Mouse (Mus musculus): Measurements from ENCODE around the gene Sirt6.

The Sirt6 gene

DNA sequence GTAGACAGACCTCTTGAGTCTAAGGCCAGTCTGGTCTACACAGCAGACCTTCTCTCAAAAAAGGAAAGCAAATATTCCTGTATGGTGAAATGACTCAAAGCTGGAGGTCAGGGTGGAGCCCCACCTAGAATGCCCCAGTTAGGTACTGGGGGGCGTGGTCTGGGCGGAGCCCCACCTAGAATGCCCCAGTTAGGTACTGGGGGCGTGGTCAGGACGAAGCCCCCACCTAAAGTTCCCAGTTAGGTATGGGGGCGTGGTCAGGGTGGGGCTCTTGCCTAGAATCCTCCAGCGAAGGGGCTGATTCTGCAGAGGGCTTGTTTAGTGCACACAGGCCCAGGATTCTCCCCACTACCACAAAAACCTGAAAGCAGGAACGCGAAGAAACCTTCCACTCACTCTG, 4.2 kb downstream of the Sirt6 start:
- DNase-seq = peak; percentile 62

DNA sequence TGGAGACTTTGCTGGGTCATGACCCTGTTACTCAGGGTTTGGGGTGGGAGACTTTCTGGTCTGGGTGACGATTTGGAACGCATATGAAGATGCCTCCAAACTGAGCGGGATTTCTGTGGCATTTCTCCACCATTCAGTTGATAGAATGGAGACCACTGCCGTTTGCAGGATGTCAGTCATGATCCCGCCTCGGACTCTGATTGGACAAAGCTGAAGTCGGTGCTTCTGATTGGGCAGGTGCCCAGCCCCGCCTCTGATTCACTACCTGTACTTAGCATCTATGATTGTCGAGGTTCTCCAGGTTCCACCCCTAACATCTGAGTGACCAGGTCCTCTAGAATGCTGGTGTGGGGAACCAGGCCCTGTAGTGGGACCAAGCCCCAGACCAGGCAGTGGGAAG, 6.8 kb downstream of the Sirt6 start:
- no peak for DNase-seq

DNA sequence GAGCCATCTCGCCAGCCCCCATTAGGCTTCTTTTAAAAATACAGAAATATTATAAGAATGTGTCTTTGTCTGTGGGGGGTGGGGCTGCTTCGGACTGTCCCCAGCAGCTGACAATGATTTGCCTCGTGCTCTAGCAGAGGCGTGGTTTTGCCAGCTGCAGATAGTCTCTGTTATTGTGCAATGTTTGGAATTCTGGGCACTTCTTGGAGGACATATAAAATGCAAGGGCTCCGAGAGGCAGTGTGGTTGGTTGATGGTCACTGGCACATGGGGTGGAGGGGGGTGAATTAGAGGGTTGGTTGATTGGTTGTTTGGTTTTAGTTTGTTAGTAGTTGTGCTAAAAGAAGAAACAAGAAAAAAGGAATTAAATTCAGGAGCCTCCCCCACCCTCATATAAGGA, 7.6 kb downstream of the Sirt6 start:
- DNase-seq = no peak

DNA sequence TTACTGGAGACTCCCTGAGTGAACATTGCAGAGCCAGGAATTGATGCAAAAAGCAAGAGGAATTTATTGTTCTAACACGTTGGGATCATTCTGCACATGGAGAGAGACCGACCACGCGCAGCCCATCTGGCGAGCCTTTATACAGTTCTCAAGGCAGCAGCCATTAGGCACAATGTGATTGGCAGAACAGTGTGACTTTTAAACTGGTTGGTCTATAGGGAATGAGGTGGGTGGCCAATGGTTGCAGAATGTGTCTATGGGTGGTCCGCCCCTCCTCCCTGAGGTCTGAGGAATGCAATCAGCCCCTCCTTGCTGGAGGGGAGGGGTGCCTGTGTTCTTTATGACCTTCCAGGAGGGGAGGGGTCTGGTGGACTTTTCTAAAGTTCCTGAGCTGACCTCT, 12.1 kb downstream of the Sirt6 start:
- DNase-seq = no peak

DNA sequence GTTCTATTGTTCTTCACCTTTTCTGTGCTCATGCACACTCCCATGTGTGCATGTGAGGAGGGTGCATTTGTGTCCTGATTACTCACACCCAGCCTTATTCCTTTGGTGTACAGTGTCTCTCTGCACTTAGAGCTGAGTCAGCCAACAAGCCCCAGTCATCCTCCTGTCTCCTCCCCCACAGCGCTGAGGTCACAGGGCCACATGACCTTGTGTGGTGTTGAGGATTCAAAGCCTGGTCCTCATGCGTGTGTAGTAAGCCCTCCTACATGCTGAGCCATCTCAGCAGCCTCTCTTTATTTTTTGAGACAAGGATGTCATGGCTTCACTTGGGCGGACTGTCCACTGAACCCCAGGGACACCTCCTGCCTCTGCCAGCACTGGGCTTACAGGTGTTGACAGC, 14.8 kb downstream of the Sirt6 start:
- no peak for DNase-seq

DNA sequence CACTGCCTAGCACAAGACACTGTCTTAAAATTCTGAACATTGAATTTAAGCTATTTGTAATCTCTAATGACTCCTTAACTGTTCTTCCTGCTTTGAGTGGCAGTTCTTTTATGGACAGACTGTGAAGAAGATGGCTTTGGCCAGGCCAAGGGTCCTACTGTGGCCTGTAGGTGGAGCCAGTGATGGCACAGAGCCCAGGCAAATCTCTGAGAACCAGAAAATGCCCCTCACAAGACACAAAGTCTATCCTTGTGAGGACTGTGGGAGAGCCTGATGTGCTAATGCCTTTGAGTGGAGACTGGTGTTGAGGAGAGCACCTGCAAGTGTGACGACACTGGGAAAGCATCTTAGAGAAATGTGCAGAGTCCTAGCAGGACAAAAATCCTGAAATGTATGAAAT, 19.3 kb downstream of the Sirt6 start:
- no peak for DNase-seq

DNA sequence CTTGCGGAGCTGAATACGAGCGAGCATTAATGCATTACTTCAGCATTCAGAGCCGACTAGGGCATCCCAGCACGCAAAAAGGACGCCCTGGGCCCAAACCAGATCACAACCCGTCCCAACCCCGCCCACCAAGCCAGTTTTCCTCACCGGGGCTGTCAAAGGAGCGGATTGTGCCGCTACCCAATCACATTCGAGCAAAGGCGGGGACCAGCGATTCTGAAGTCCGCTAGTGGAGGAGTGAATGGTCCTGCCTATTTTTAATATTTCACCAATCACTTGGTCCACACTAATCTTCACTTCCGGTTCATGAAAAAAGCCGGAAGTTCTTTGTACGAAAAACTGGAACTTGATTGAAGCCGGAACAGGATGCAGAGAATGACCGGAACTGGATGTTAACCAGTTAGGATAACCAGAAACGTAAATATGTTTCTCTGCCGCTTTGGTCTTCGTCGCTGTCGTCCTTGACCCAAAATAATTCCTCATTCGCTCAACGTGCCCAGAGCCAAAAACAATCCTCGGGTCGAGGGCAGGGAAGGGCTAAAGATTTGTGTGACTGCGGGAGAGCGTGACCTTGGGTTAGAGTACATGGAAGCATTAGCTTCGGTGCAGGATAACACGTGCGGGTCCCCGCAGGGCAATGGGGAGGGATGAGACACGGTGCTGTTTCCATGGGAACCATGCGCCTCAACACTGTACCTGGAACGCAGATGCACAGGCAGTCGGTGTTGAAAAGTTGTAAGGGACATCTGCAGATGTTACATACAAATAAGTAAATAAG, 21.4 kb downstream of the Sirt6 start, which contains the start of gene BC025920:
TSS of gene BC025920 (plus strand) at position 297 of the 778 bp plus-strand sequence.
- DNase-seq = peak; percentile 97

DNA sequence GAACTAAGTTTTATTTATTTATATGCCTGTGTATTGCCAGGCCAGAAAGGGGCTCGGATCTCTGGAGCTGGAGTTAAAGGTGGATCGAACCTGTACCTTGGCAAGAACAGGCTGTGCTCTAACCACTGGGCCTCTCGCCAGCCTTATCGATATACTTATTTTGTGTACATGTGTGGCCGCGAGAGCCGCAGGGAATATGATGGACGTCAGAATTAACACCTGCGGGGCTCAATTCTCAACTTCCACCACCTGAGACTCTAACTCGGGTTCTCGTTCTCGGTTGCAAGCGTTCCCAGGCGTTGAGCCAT, 22.0 kb downstream of the Sirt6 start:
- no peak for DNase-seq

DNA sequence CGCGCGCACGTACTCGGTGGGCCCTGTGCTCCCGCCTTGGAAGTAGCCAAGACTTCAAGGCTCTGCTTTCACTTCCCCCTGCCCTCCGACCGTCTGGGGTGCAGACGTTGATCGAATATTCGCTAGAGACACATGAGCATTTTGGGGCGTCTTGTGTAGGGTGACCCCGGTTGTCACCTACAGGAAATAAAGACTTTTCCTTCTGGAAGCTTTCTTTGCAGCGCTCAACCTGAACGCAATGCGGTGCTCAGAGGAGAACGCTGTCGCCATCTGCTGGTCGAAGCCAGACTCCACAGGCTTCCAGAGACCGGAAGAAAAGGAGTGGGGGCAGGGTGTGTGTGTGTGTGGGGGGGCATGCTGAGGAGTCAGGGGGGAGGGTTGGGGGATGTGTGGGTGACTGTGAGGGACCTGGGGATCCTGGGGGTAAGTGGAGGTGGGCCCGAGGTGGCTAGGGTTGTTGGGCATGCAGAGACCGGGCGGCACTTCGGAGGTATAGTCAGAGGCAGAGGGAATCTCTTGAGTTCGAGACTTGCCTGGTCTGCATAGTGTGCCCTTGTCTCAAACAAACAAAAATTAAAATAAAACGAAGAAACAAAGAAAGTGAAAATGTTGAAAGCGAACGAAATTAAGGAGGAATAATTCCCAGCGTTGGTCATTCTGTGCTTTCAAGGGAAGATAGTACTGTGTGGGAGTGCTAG, 22.5 kb downstream of the Sirt6 start:
- DNase-seq = peak; percentile 90

DNA sequence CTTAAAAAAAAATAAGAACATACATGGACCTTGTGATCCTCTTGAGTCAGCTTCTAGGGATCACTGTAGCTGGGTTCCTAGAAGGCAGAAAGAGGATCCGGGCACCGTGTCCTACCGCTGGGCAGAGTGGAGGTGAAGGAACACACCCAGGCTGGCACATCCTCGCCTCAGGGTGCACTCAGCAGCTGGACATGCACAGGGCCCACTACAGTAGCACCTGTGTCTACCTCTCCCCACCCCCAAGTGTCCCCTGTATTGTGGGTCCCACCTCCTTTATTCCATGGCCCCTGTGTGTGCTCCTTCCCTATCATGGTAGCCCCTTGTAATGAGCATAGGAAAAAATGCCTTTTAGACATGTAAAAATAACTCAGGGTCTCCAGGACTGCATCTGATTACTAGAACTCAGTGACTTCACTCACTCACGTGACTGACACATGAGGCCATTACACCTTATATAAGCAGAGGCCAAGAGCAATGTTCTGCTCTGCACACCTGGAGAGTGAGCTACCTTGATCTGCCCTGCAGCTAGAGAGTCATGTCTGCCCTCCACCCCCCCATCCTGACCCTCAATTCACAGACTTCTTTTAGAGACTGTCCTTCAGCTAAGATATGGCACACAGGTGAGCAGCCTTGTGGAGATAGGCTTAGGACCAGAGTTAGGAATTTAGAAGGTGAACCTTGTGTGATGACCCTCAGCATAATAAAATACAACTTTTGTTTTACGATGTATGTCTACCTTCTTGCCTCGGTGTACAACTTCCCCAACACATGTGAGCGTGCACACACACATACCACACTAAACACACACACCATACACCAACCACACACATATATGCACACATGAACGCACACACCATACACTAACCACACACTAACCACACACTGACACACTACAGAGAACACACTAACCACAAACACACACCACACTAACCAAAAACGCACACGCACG, 23.3 kb downstream of the Sirt6 start:
- no peak for DNase-seq

DNA sequence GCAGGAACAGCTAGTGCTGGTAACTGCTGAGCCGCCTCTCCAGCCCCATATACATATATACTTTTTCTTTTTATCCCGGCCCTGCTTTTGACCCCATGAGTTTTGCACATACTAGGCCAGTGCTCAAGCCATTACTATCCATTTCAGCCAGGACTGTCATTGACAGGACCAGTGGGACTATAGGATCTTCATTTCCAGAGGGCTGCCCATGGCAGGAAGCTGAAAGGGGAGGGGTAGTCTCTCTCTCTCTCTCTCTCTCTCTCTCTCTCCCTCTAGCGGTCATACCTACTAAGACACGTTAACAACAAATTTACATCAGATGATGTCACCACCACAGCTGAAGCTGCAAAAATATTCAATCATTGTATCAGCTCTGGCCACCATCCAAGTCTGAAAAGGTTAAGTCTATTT, 24.9 kb downstream of the Sirt6 start:
- DNase-seq = no peak

DNA sequence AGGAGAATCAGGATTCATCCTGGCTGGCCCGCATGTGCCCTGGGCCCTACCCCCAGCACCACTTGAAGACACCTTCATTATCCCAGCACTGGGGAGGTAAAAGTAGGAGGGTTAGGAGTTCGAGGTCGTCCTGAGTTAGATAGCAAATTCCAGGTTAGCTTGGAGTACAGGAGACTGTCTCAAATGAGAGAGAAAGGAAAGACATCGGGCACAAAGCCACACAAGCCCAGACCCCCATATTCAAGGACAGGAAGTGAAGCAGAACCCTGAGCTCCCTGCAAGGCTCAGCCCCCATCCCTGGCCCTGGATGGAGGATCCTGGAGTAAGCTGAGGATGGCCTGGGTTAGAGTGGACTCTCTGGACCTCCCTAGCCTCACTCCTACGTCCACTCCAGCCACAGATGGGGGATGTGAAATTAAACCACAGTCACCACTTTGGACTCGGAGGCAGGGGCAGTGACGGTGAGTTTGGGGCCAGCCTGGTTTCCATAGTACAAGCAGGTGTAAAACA, 26.1 kb downstream of the Sirt6 start:
- DNase-seq = no peak

DNA sequence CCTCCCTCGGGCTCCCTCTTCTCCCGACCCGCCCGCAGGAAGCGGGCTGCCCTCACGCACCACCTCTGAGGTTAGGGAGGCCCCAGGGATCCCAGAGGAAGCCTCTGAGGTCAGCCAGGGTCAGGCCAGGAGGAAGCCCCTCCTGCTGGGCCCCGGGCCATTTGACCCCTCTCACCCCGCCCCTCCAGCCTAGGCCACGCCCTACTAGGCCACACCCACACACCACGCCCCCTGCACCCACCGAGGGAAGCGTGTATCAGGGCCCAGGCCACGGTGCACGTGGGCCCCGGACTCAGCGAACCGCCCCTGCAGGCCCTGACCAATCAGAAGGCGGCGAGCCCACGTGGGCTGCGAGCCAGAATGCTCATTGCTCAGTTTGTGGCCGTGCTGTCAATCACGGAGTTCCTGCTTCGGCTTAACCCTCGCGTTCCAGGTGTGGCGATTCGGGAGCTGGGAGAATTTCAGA, 26.8 kb downstream of the Sirt6 start, which contains the start of gene Tle6:
TSS of gene Tle6 (minus strand) at position 336 of the 466 bp plus-strand sequence.
- DNase-seq = peak; percentile 97

DNA sequence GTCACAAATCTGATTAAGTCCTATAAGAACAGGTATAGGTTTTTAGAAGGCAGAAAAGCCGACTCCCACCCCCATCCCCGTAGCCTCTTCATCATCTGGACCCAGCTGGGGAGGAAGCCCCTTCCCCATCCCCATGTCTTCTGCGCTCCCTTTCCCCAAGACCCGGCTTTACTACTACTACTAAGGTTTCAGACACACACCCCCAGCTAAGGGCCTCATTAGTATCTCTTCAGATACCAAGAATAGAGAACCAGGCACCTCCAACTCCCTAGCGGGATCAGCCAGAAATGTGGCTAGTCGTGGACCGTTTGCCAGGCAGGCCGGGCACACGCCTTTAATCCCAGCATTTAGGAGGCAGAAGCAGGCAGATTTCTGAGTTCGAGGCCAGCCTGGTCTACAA, 27.5 kb downstream of the Sirt6 start:
- DNase-seq = no peak

DNA sequence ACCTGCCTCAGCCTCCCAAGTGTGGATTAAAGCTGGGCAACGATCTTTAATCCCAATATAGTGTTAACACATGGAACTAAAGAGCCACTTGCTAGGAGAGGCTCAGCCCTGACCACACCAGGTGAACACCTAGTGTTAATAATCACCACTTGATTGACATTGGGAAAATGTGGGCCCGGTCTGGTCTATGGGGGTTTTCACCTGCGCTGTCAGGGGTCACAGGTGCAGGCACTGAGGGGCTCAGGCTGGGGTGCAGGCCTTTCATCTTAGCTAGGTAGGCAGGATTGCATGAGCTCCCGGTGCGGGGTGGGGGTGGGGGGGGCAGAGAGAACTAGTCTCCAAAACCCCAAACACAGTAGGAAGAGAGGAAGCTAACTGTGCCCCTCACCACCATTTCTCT, 28.0 kb downstream of the Sirt6 start:
- no peak for DNase-seq

DNA sequence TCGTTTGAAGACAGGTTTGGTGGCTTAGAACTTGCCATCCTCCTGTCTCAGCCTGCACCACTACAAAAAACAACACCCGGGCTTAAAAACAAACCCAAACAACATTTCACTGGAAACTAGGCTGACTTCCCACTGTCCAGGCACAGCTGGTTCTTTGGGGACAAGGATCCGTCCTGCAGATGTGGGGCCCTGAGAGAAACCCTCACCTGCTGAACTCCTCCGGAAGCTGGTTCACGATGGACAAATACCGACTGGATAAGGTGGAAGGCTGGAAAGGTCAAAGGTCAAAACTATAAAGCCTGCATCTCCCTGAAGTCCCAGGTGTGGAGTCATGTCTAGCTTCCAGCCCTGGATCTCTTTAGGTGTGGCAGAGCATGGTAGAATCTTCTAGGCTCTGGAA, 28.7 kb downstream of the Sirt6 start:
- no peak for DNase-seq

DNA sequence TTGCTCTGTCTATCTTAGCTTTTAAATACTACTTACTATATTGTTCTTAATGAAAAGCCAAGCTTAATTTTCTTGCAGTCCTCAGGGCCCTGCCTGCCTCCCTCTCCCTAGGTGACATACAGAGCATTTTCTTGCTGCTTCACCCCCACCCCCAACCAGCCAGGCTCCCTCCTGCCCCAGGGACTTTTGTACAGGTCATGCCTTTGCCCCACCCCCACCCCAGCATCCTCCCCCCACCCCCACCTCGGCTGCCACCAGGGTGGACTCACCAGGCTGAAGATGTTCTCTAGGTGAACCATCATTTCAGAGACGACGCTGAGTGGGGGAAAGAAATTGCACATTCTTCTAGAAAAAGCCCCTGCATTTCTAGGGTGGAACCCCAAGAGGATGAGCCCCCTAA, 29.3 kb downstream of the Sirt6 start:
- DNase-seq = no peak

DNA sequence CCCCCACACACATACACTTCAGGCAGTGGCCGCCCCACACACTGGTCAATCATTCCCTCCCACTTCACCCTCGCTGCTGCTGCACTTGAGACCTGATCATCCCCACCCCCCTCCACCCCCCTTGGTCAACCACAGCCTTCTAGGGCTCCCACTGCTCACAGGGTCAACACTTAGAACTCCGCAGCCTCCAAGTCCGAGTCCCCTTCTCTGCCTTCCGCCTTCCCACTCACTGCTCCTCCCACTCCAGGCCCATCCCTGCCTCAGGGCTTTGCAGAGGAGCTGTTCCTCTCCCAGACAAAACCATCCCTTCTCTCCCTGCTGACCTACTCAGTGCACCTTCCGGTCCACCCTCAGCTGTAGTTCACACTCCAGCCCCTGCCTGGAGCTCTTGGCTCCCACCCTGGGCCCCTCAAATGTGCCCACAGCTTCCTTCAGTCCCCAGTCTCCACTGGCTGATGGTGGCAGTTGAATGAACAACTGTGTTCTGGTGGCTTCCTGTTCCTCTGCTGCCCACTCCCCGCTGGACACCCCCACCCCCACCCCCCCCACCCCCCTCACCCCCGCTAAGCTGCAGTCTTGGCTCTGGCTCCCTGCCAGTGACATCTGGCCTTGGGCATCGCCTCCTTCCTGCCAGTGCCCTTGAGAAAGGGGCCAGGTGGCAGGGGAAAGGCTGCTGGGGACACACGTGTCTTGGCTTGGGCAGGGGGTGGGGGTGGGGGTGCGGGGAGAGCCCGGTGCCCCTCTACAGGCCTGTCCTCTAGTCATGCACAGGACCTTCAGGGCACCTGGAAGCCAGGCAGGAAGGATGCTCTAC, 30.3 kb downstream of the Sirt6 start:
- DNase-seq = no peak

DNA sequence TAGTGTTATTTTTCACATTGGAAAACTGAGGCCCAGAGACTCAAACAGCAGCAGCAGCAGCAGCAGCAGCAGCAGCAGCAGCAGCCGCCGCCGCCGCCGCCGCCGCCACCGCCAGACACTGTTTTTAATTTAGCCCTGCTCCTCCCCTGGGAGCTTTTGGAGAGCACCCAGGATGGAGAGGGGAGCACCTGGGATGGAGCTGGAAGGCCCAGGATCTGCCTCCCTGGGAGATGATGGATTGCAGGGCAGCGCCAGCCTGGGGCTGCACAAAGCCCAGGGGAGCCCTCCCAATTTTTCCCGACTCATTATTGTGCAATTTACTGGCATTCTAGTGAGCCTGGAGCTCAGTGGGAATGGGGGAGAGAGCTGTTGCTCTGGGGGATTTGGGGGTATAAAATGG, 31.0 kb downstream of the Sirt6 start:
- no peak for DNase-seq

DNA sequence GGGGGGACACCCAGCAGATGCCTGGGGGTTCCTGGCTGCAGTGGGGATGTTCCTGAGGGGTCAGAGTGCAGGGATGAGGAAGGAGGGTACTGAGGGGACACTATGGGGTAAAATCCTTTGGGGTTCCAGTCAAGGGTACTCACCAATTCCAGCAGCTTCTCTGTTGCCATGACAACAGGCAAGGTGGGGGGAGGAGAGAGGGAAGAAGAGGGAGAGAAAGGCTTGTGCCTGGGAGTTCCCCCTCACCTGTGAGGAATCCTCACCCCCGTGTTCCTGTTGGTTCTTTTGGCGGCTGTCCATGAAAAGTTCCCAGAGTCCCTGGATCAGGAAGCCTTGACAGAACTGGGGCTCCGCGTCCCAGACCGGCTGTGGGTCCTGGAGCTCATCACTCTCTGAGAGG, 32.0 kb downstream of the Sirt6 start:
- DNase-seq = no peak

DNA sequence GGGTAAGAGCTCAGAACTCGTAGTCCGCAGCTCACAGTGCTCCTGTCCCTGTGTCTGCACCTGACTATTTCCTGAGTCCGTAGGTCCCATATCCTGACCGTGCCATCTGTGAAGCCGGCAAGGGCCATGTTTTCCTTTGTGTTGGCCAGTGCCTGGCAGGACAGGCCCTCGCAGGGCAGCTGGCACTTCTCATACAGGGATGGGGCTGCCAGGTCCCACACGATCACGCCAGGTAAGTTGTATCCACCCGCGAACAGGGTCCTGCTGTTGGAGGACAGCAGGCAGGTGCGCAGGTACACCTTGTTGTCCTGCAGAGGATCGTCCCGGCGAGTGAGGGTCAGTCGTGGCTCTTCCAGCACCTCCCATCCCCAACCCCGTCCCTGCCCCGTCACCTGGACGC, 33.7 kb downstream of the Sirt6 start:
- DNase-seq = no peak

DNA sequence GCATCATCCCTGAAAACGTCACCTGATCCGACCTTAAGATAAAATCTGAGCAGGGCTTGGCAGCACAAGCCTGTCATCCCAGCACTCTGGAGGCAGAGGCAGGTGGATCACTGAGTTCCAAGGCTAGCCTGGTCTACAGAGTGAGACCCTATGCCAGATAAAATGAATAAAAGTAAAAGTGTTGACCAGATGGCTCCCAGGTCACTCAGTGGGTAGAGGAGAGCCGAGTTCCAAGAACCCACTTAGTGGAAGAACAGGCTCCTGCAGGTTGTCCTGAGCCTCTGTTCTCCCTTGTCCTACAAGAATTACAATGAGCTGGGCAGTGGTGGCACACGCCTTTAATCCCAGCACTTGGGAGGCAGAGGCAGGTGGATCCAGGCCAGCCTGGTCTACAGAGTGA, 34.4 kb downstream of the Sirt6 start:
- no peak for DNase-seq

Data from liver (tissue).